Mouse (Mus musculus): ENCODE data around the gene Dock1.

- TF ChIP-seq CTCF (IDR thresholded peaks at IDR 0.05; ENCODE audit: extremely low read depth, insufficient read depth, insufficient read length, insufficient replicate concordance), result no peak
- TF ChIP-seq POLR2A (IDR thresholded peaks at IDR 0.05; ENCODE audit: low read depth, low read length), result no peak
Observed at GRCm38 (mm10) chr7:135083421-135083820, 413.0 kb downstream of the Dock1 start.

Measured in spleen, adult 2 months (tissue).